In genomic region chr17:29330671-29331410, GRCm38 (mm10) we compare ENCODE assay signal across 8 mouse cellular contexts. TPM values are rescaled to one million over a fixed set of nuclear protein-coding genes. Genes with fewer than 3 reads are reported as not detected.
DNase-seq lines count a peak whose midpoint lies in the region; ATAC-seq and TF ChIP-seq lines count a peak whose summit lies in the region.

No protein-coding gene starts in this region.

- no peak overlapping the region for H3K4me2 ChIP-seq in forebrain, postnatal 0 days (ENCODE audit: low read depth)
- no peak overlapping the region for H3K4me2 ChIP-seq in liver, embryonic 11.5 days

- H3K4me3 ChIP-seq in cerebellum, adult 2 months (replicated peaks; ENCODE audit: insufficient read depth, low read depth, low read length), result no peak overlapping the region
- H3K4me3 ChIP-seq in forebrain, postnatal 0 days (ENCODE audit: low read depth, low read length), result no peak overlapping the region
- H3K4me3 ChIP-seq in liver, embryonic 11.5 days (ENCODE audit: low read depth, low read length), result no peak overlapping the region

- peak overlapping the region; percentile 92 for H3K27ac ChIP-seq in cerebellum, adult 2 months (ENCODE audit: insufficient read depth, low read length)
- H3K27ac ChIP-seq in forebrain, postnatal 0 days (ENCODE audit: low read depth, low read length), result peak overlapping the region; percentile 59
- no peak overlapping the region for H3K27ac ChIP-seq in liver, embryonic 11.5 days (ENCODE audit: low read depth, low read length)

- intact Hi-C loops in left cerebral cortex, postnatal 4 days (cut with DNase I), result no loop called here
- intact Hi-C loops in left cerebral cortex, postnatal 36 days (cut with DNase I), result no loop called here

- no peak overlapping the region for H3K9ac ChIP-seq in forebrain, postnatal 0 days
- H3K9ac ChIP-seq in liver, embryonic 11.5 days (ENCODE audit: low read depth, low read length), result no peak overlapping the region

- peak; percentile 81 for DNase-seq in left cerebral cortex, postnatal 4 days
- no peak for DNase-seq in left cerebral cortex, postnatal 36 days (ENCODE audit: low spot score in 2 of 2)
- DNase-seq in cerebellum, adult 2 months, result peak; percentile 77 to 91
- no peak for DNase-seq in forebrain, postnatal 0 days
- DNase-seq in thymus, postnatal 36 days, result no peak
- no peak for DNase-seq in liver, embryonic 11.5 days (ENCODE audit: low spot score)

- H3K27me3 ChIP-seq in cerebellum, adult 2 months (ENCODE audit: control insufficient read depth, insufficient read depth, low read length), result no peaks in the 10 kb centered on the region; the same call in 1 of the 2 replicates
- H3K27me3 ChIP-seq in forebrain, postnatal 0 days (ENCODE audit: insufficient read depth, low read length), result no peaks in the 10 kb centered on the region
- H3K27me3 ChIP-seq in liver, embryonic 11.5 days (replicated peaks; ENCODE audit: control insufficient read depth, insufficient read depth, low read length), result peaks cover 17% of the 10 kb centered on the region

- no peaks in the 10 kb centered on the region for H3K9me3 ChIP-seq in forebrain, postnatal 0 days (ENCODE audit: low read length)
- no peaks in the 10 kb centered on the region for H3K9me3 ChIP-seq in liver, embryonic 11.5 days (ENCODE audit: control insufficient read depth, low read length)

- peaks cover 39% of the 10 kb centered on the region for H3K4me1 ChIP-seq in cerebellum, adult 2 months (ENCODE audit: control insufficient read depth, insufficient read depth, low read length)
- H3K4me1 ChIP-seq in forebrain, postnatal 0 days (ENCODE audit: insufficient read depth), result peaks cover 19% of the 10 kb centered on the region
- H3K4me1 ChIP-seq in liver, embryonic 11.5 days (replicated peaks; ENCODE audit: control insufficient read depth, insufficient read depth, low read length), result peaks cover 14% of the 10 kb centered on the region

- TF ChIP-seq CTCF in cerebellum, adult 2 months (IDR thresholded peaks at IDR 0.05; ENCODE audit: borderline replicate concordance, insufficient read depth, low read depth, low read length), result peak; percentile 49; the same call in 1 of the 2 replicates
- no peak for TF ChIP-seq CTCF in forebrain, postnatal 0 days (IDR thresholded peaks at IDR 0.05; ENCODE audit: low read depth)

- TF ChIP-seq POLR2A in cerebellum, adult 2 months (IDR thresholded peaks at IDR 0.05; ENCODE audit: borderline replicate concordance, insufficient read depth, low read length), result no peak

- H3K36me3 ChIP-seq in forebrain, postnatal 0 days (ENCODE audit: insufficient read depth), result peaks cover 47% of the 10 kb centered on the region
- H3K36me3 ChIP-seq in liver, embryonic 11.5 days (ENCODE audit: control insufficient read depth, insufficient read depth, low read length), result peaks cover 22% of the 10 kb centered on the region; the same call in 1 of the 2 replicates

- 11% methylated on average over 5 of the region's 5 CpGs for WGBS in cerebellum, adult 2 months
- WGBS in forebrain, postnatal 0 days, result 19% methylated on average over 5 of the region's 5 CpGs
- WGBS in liver, embryonic 11.5 days, result 29% methylated on average over 5 of the region's 5 CpGs

- no peak for ATAC-seq in forebrain, postnatal 0 days
- ATAC-seq in megakaryocyte progenitor cell, adult 5-6 weeks (replicated peaks; ENCODE audit: poor library complexity), result peak; percentile 75
- ATAC-seq in megakaryocyte, adult 5-6 weeks (ENCODE audit: poor library complexity, severe bottlenecking), result no peak
- no peak for ATAC-seq in liver, embryonic 11.5 days (replicated peaks; ENCODE audit: low FRiP score)

RNA-seq across cellular contexts. Expression of gene Pi16, which starts 13.4 kb away (rescaled TPM):
- total RNA-seq in left cerebral cortex, postnatal 4 days (2021), result 1 to 10 TPM; 1.4 to 2.0 TPM
- 1 to 10 TPM; 1.1 to 1.3 TPM for total RNA-seq in left cerebral cortex, postnatal 36 days (2021)
- 0.75 and 1.0 TPM in 2 replicates for polyA plus RNA-seq in cerebellum, adult 2 months (2012; rRNA removed)
- total RNA-seq in forebrain, postnatal 0 days (2014; rRNA removed), result 3.5 and 5.7 TPM in 2 replicates
- polyA plus RNA-seq in forebrain, postnatal 0 days (2015; fragmentation: Nextera tagmentation; extraction: Ambion mirVana), result 1.7 and 2.0 TPM in 2 replicates
- 3.5 and 4.8 TPM in 2 replicates for total RNA-seq in megakaryocyte progenitor cell, adult 5-6 weeks (2015)
- total RNA-seq in megakaryocyte progenitor cell, adult 5-6 weeks (2017), result 5.8 and 8.5 TPM in 2 replicates
- 32.6 and 44.2 TPM in 2 replicates for total RNA-seq in megakaryocyte, adult 5-6 weeks (2015)
- 59.2 and 64.7 TPM in 2 replicates for total RNA-seq in megakaryocyte, adult 5-6 weeks (2017)
- 0.32 and 0.51 TPM in 2 replicates for polyA plus RNA-seq in liver, embryonic 11.5 days (2014; fragmentation: Nextera tagmentation; extraction: Ambion mirVana)

RNA-seq across cellular contexts. Expression of gene Mtch1, which starts 16.9 kb away (rescaled TPM):
- total RNA-seq in left cerebral cortex, postnatal 4 days (2021), result 100 to 1,000 TPM; 489 to 514 TPM
- 100 to 1,000 TPM; 492 to 581 TPM for total RNA-seq in left cerebral cortex, postnatal 36 days (2021)
- polyA plus RNA-seq in cerebellum, adult 2 months (2012; rRNA removed), result 447 and 479 TPM in 2 replicates
- total RNA-seq in forebrain, postnatal 0 days (2014; rRNA removed), result 556 and 595 TPM in 2 replicates
- 459 and 504 TPM in 2 replicates for polyA plus RNA-seq in forebrain, postnatal 0 days (2015; fragmentation: Nextera tagmentation; extraction: Ambion mirVana)
- 85.3 and 89.2 TPM in 2 replicates for total RNA-seq in megakaryocyte progenitor cell, adult 5-6 weeks (2015)
- total RNA-seq in megakaryocyte progenitor cell, adult 5-6 weeks (2017), result 54.9 and 61.7 TPM in 2 replicates
- total RNA-seq in megakaryocyte, adult 5-6 weeks (2015), result 111 and 128 TPM in 2 replicates
- 84.1 and 107 TPM in 2 replicates for total RNA-seq in megakaryocyte, adult 5-6 weeks (2017)
- 147 and 149 TPM in 2 replicates for polyA plus RNA-seq in liver, embryonic 11.5 days (2014; fragmentation: Nextera tagmentation; extraction: Ambion mirVana)

RNA-seq across cellular contexts. Expression of gene Fgd2, which starts 29.9 kb away (rescaled TPM):
- total RNA-seq in left cerebral cortex, postnatal 4 days (2021), result 1 to 10 TPM; 4.5 to 6.4 TPM
- total RNA-seq in left cerebral cortex, postnatal 36 days (2021), result 1 to 10 TPM; 5.6 to 7.0 TPM
- polyA plus RNA-seq in cerebellum, adult 2 months (2012; rRNA removed), result 5.5 and 5.9 TPM in 2 replicates
- total RNA-seq in forebrain, postnatal 0 days (2014; rRNA removed), result 15.9 and 17.3 TPM in 2 replicates
- polyA plus RNA-seq in forebrain, postnatal 0 days (2015; fragmentation: Nextera tagmentation; extraction: Ambion mirVana), result 9.2 and 14.1 TPM in 2 replicates
- 19.1 and 22.0 TPM in 2 replicates for total RNA-seq in megakaryocyte progenitor cell, adult 5-6 weeks (2015)
- 19.6 and 28.5 TPM in 2 replicates for total RNA-seq in megakaryocyte progenitor cell, adult 5-6 weeks (2017)
- 44.8 and 47.7 TPM in 2 replicates for total RNA-seq in megakaryocyte, adult 5-6 weeks (2015)
- total RNA-seq in megakaryocyte, adult 5-6 weeks (2017), result 45.5 and 48.0 TPM in 2 replicates
- polyA plus RNA-seq in liver, embryonic 11.5 days (2014; fragmentation: Nextera tagmentation; extraction: Ambion mirVana), result 6.0 and 6.7 TPM in 2 replicates

Comparison
In these comparisons a context has a peak if more than half of its experiments do, and no peak if none do; other contexts are left out.
1. DNase-seq: peak in left cerebral cortex, postnatal 4 days (single experiment) and cerebellum, adult 2 months (2 of 2); none in left cerebral cortex, postnatal 36 days (0 of 2), forebrain, postnatal 0 days (single experiment), thymus, postnatal 36 days (0 of 2) and liver, embryonic 11.5 days (single experiment).